Mouse (Mus musculus): Measurements from ENCODE around the gene 2310050C09Rik.

The 2310050C09Rik gene

DNA sequence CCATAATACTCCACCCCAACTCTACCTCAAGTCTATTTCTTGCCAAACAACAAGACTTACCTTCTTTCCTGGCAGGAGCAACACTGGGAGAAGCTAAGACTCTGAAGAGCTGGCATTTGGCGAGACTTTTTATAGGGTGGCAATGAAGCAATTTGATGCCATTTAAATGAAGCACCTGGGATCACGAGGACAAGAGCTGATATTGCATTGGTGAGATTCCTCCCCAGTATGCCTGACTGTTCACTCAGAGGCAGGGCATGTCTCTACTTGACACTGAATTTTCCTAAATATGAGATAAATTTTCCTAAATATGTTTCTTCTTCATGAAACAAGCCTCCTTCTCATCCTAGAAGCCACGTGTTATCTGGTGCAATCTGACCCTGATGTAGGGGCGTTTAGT lies at the start of gene 2310050C09Rik:
Gene 2310050C09Rik, minus strand, starts transcription at position 101 of the 400 bp plus-strand sequence.
- DNase-seq, result no peak

DNA sequence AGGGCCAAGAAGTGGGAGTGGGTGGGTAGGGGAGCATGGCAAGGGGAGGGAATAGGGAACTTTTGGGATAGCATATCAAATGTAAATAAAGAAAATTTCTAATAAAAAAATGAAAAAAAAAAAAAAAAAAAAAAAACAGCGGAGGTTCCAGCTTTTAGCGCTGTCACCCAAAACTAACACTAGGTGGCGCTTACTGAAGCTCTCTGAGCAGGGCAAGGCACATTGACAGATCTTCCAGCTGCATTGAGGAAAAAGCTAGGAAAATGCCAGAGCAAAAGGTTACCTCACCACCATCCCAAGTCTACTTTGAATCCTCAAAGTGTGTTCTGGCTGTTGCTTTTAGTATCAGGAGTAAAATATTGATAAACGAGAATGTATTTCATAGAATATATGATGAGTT lies 37.6 kb upstream of the 2310050C09Rik start:
- peak; percentile 26 for DNase-seq

GRCm38 (mm10) chr3:92905182-92905581 lies 35.2 kb upstream of the 2310050C09Rik start:
- no peak for DNase-seq

GRCm38 (mm10) chr3:92903640-92904039 lies 33.6 kb upstream of the 2310050C09Rik start:
- DNase-seq, result no peak

DNA sequence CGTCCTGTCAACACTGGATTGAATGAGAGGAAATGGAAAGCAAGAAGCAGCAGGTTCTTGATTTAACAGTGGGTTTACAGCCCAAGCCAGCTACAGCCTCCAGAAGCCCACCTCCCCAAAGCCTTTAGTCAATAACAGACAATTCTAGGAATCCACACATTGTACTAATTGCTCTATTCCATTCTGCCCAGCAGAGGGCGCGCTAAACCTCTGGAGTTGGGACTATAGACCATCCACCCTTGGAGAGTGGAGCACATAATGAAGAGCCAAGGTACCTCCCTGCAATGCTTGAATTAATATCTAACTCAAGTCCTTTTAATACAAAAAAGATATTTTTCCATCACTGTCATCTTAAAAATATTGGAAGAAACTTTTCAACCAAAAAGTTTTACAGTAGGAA lies 33.0 kb upstream of the 2310050C09Rik start:
- DNase-seq, result peak; percentile 65

DNA sequence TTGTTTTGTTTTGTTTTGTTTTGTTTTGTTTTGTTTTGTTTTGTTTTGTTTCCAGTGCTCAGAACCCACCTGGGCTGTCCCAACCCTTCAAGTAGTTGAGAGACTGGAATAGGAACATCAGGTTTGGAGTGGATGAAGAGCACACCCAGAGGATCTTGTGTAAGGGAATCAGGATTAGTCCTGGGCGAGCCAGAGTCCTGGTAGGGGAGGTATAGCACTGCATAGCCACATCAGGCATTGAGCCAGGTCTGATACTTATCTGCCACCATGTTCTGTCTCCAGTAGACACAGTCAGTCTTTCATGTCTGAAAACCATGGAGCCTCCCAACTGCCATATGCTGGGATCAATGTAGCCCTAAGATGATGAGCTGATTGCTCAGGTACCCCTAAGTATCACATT lies 24.5 kb upstream of the 2310050C09Rik start:
- no peak for DNase-seq

GRCm38 (mm10) chr3:92894063-92894462 lies 24.0 kb upstream of the 2310050C09Rik start:
- DNase-seq, result no peak

- DNase-seq, result no peak
These were observed 4.2 kb upstream of the 2310050C09Rik start for GRCm38 (mm10) chr3:92874180-92874579.

DNA sequence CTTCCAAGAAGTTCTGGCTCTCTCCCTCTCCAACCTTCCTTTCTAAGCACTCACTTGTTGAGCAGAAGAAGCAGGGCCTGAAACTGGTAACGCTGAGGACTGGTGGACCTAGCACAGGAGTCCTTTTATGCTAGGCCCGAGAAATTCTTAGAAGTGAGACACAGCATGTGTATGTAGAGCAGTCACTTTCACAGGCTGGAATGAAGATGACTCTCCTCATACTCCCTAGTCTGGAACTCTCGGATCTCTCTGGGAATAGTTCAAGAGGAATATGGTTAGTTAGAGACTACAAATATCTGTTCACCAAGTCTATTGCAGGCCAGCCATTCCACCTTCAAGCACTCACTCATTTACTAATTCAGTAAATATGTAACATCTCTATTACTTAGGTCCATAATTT lies 18.8 kb downstream of the 2310050C09Rik start, which contains the start of gene Lce1l:
Gene Lce1l, minus strand, starts transcription at position 101 of the 400 bp plus-strand sequence.
- DNase-seq, result no peak

GRCm38 (mm10) chr3:92827108-92827507 lies 42.9 kb downstream of the 2310050C09Rik start, which contains the start of gene Kprp:
Gene Kprp (minus strand): TSS chr3:92827247.
- no peak for DNase-seq

DNA sequence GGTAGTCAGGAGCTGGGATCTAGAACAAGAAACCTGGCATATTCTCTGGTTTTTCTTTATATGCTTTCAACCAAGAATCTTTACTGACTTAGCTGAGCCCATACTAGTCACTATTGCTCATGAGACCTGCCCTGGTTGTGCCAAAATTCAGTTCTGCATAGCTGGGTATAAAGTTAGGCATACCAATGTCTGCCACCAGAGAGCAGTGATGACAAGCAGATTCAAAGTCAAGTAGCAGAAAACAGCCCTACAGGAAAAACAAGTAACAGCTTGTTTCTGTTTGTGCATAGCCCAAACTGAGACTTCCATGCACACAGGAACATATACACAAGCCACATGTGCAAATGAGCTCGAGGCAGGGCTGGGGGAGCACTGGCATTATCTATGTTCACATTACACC lies 44.2 kb downstream of the 2310050C09Rik start:
- DNase-seq, result no peak
